Mouse (Mus musculus): ENCODE data around the gene Taar8b. TPM values are rescaled to one million over a fixed set of nuclear protein-coding genes. Genes with fewer than 3 reads are reported as not detected.
"Not testable (repeated sequence)": the region's sequence is repeated elsewhere in the genome, so short reads cannot be mapped to it uniquely, and the experiment has no call there.

Gene Taar8b
- polyA plus RNA-seq, 1 experiment from 2014 or later: not detected

GRCm38 (mm10) chr10:24076200-24076599 is 15.9 kb downstream of the Taar8b start, which contains the start of gene Taar8a:
Taar8a (plus strand) TSS chr10:24076500.
- ATAC-seq (ENCODE audit: low FRiP score, low TSS enrichment); H3K36me3 ChIP-seq (ENCODE audit: control insufficient read depth, insufficient read depth, low read length); H3K4me2 ChIP-seq (ENCODE audit: low read length); H3K9ac ChIP-seq (replicated peaks; ENCODE audit: low read length); H3K27me3 ChIP-seq (ENCODE audit: control insufficient read depth, insufficient read depth, low read length); H3K9me3 ChIP-seq (ENCODE audit: control insufficient read depth, low read length); H3K27ac ChIP-seq (replicated peaks; ENCODE audit: low read depth, low read length); H3K4me3 ChIP-seq (replicated peaks; ENCODE audit: low read depth, low read length); DNase-seq; H3K4me1 ChIP-seq (ENCODE audit: control insufficient read depth, insufficient read depth, low read length): not testable (repeated sequence)
- WGBS: 81% methylated on average over 2 of the region's 4 CpGs

GRCm38 (mm10) chr10:24074751-24075150 is 17.3 kb downstream of the Taar8b start:
- WGBS: 56% methylated on average over 2 of the region's 2 CpGs
- not testable (repeated sequence) for H3K36me3 ChIP-seq (ENCODE audit: control insufficient read depth, insufficient read depth, low read length); H3K27ac ChIP-seq (replicated peaks; ENCODE audit: low read depth, low read length); H3K4me2 ChIP-seq (ENCODE audit: low read length); ATAC-seq (ENCODE audit: low FRiP score, low TSS enrichment); H3K9me3 ChIP-seq (ENCODE audit: control insufficient read depth, low read length); H3K27me3 ChIP-seq (ENCODE audit: control insufficient read depth, insufficient read depth, low read length); H3K4me3 ChIP-seq (replicated peaks; ENCODE audit: low read depth, low read length); H3K9ac ChIP-seq (replicated peaks; ENCODE audit: low read length); H3K4me1 ChIP-seq (ENCODE audit: control insufficient read depth, insufficient read depth, low read length); DNase-seq

GRCm38 (mm10) chr10:24058986-24059385 is 33.1 kb downstream of the Taar8b start:
- Histone ChIP-seq H3K9ac (replicated peaks; ENCODE audit: low read length) (no peak overlapping the region), H3K27me3 (ENCODE audit: control insufficient read depth, insufficient read depth, low read length) (no peaks in the 10 kb centered on the region), H3K4me1 (ENCODE audit: control insufficient read depth, insufficient read depth, low read length) (no peaks in the 10 kb centered on the region), H3K36me3 (ENCODE audit: control insufficient read depth, insufficient read depth, low read length) (no peaks in the 10 kb centered on the region), H3K4me3 (replicated peaks; ENCODE audit: low read depth, low read length) (no peak overlapping the region), H3K4me2 (ENCODE audit: low read length) (no peak overlapping the region), H3K9me3 (ENCODE audit: control insufficient read depth, low read length) (no peaks in the 10 kb centered on the region), H3K27ac (replicated peaks; ENCODE audit: low read depth, low read length) (no peak overlapping the region)
- no peak for ATAC-seq (ENCODE audit: low FRiP score, low TSS enrichment)
- no peak for DNase-seq
- 90% methylated on average over 3 of the region's 3 CpGs for WGBS

GRCm38 (mm10) chr10:24052039-24052438 is 40.1 kb downstream of the Taar8b start:
- Histone ChIP-seq H3K9me3 (ENCODE audit: control insufficient read depth, low read length) (no peaks in the 10 kb centered on the region), H3K27ac (replicated peaks; ENCODE audit: low read depth, low read length) (no peak overlapping the region), H3K36me3 (ENCODE audit: control insufficient read depth, insufficient read depth, low read length) (no peaks in the 10 kb centered on the region), H3K27me3 (ENCODE audit: control insufficient read depth, insufficient read depth, low read length) (no peaks in the 10 kb centered on the region), H3K4me3 (replicated peaks; ENCODE audit: low read depth, low read length) (no peak overlapping the region), H3K4me1 (ENCODE audit: control insufficient read depth, insufficient read depth, low read length) (no peaks in the 10 kb centered on the region), H3K9ac (replicated peaks; ENCODE audit: low read length) (no peak overlapping the region), H3K4me2 (ENCODE audit: low read length) (no peak overlapping the region)
- 81% methylated on average over 5 of the region's 5 CpGs for WGBS
- no peak for DNase-seq
- ATAC-seq (ENCODE audit: low FRiP score, low TSS enrichment): no peak

- DNase-seq (no peak), ATAC-seq (ENCODE audit: low FRiP score, low TSS enrichment) (no peak)
- no peak within 1 kb of the TSS for H3K9ac ChIP-seq (replicated peaks; ENCODE audit: low read length)
- no peaks in the 10 kb centered on the region for H3K9me3 ChIP-seq (ENCODE audit: control insufficient read depth, low read length)
- H3K4me2 ChIP-seq (ENCODE audit: low read length): no peak within 1 kb of the TSS
- no peak within 1 kb of the TSS for H3K4me3 ChIP-seq (replicated peaks; ENCODE audit: low read depth, low read length)
- H3K27me3 ChIP-seq (ENCODE audit: control insufficient read depth, insufficient read depth, low read length): no peaks in the 10 kb centered on the region
- no peaks in the 10 kb centered on the region for H3K36me3 ChIP-seq (ENCODE audit: control insufficient read depth, insufficient read depth, low read length)
- H3K27ac ChIP-seq (replicated peaks; ENCODE audit: low read depth, low read length): no peak within 1 kb of the TSS
- no peaks in the 10 kb centered on the region for H3K4me1 ChIP-seq (ENCODE audit: control insufficient read depth, insufficient read depth, low read length)
Measured at GRCm38 (mm10) chr10:24049210-24049609, 42.9 kb downstream of the Taar8b start, which contains the start of gene Taar7f. Taar7f (plus strand) TSS chr10:24049510.

Other genes with a start within 250 kb of the Taar8b start
- gene Vnn3, start 240.8 kb downstream of the Taar8b start, polyA plus RNA-seq (2014; fragmentation: Nextera tagmentation; extraction: Ambion mirVana): not detected in 2 replicates
- gene Vnn1, start 197.6 kb downstream of the Taar8b start, polyA plus RNA-seq (2014; fragmentation: Nextera tagmentation; extraction: Ambion mirVana): 0.08 TPM in 1 of 2 replicates, not detected in the other
- gene Taar1, start 171.9 kb downstream of the Taar8b start, polyA plus RNA-seq (2014; fragmentation: Nextera tagmentation; extraction: Ambion mirVana): not detected in 2 replicates
- gene Taar2, start 153.7 kb downstream of the Taar8b start, polyA plus RNA-seq (2014; fragmentation: Nextera tagmentation; extraction: Ambion mirVana): not detected in 2 replicates
- gene Taar3, start 142.7 kb downstream of the Taar8b start, polyA plus RNA-seq (2014; fragmentation: Nextera tagmentation; extraction: Ambion mirVana): not detected in 2 replicates
- gene Taar4, start 131.8 kb downstream of the Taar8b start, polyA plus RNA-seq (2014; fragmentation: Nextera tagmentation; extraction: Ambion mirVana): not detected in 2 replicates
- not detected in 2 replicates for gene Taar5, start 121.6 kb downstream of the Taar8b start, polyA plus RNA-seq (2014; fragmentation: Nextera tagmentation; extraction: Ambion mirVana)
- gene Taar6, start 106.6 kb downstream of the Taar8b start, polyA plus RNA-seq (2014; fragmentation: Nextera tagmentation; extraction: Ambion mirVana): not detected in 2 replicates
- gene Taar7a, start 98.8 kb downstream of the Taar8b start, polyA plus RNA-seq (2014; fragmentation: Nextera tagmentation; extraction: Ambion mirVana): not detected in 2 replicates
- gene Taar7b, start 92.4 kb downstream of the Taar8b start, polyA plus RNA-seq (2014; fragmentation: Nextera tagmentation; extraction: Ambion mirVana): not detected in 2 replicates
- gene Taar7d, start 65.1 kb downstream of the Taar8b start, polyA plus RNA-seq (2014; fragmentation: Nextera tagmentation; extraction: Ambion mirVana): not detected in 2 replicates
- gene Taar7e, start 54.7 kb downstream of the Taar8b start, polyA plus RNA-seq (2014; fragmentation: Nextera tagmentation; extraction: Ambion mirVana): not detected in 2 replicates
- not detected in 2 replicates for gene Taar7f, start 42.8 kb downstream of the Taar8b start, polyA plus RNA-seq (2014; fragmentation: Nextera tagmentation; extraction: Ambion mirVana)
- not detected in 2 replicates for gene Taar8a, start 15.8 kb downstream of the Taar8b start, polyA plus RNA-seq (2014; fragmentation: Nextera tagmentation; extraction: Ambion mirVana)
- not detected in 2 replicates for gene Taar8c, start 9.6 kb upstream of the Taar8b start, polyA plus RNA-seq (2014; fragmentation: Nextera tagmentation; extraction: Ambion mirVana)
- gene Taar9, start 17.2 kb upstream of the Taar8b start, polyA plus RNA-seq (2014; fragmentation: Nextera tagmentation; extraction: Ambion mirVana): not detected in 2 replicates
- 326 and 358 TPM in 2 replicates for gene Stx7, start 57.0 kb upstream of the Taar8b start, polyA plus RNA-seq (2014; fragmentation: Nextera tagmentation; extraction: Ambion mirVana)
- gene Moxd1, start 131.2 kb upstream of the Taar8b start, polyA plus RNA-seq (2014; fragmentation: Nextera tagmentation; extraction: Ambion mirVana): 0.26 and 2.7 TPM in 2 replicates

Data from midbrain, embryonic 14.5 days (tissue).